Mouse (Mus musculus) liver, embryonic 14.5 days (tissue): ENCODE measurements at regions not wholly inside any gene's neighbourhood (a gene's known extent, or its start where the extent isn't known, plus 50 kb on each side); places are given as distances from the start of the nearest gene placed in this dataset.

ENCODE experiments used
- ATAC-seq: fragments of 200-750 bp; cut with Nextera tagmentation; 2 replicates; pipeline ENCODE4 v1.8.0; 2017; ENCODE audit warnings: moderate number of reproducible peaks, mild to moderate bottlenecking, moderate library complexity; ENCODE audit not compliant: insufficient read depth
- DNase-seq, 3 experiments: peaks; one replicate each; pipeline ENCODE4 v3.0.0-alpha.2; 2012 to 2013; ENCODE audit warnings: low read depth in 3 of 3, low spot score in 3 of 3
- H3K27ac ChIP-seq: fragments of 300-500 bp; sonication (generic); 2 replicates; pipeline ENCODE4 v1.5.1; 2014; ENCODE audit warnings: moderate library complexity, mild to moderate bottlenecking, control low read depth, inconsistent platforms
- H3K27me3 ChIP-seq: fragments of 300-500 bp; sonication (generic); 2 replicates; pipeline ENCODE4 v1.6.1; 2014; ENCODE audit warnings: mild to moderate bottlenecking, low read length, moderate library complexity; ENCODE audit not compliant: control insufficient read depth, insufficient read depth
- H3K36me3 ChIP-seq: fragments of 300-500 bp; sonication (generic); replicated peaks from 2 replicates; pipeline ENCODE4 v1.6.1; 2014; ENCODE audit warnings: low read depth; ENCODE audit not compliant: control insufficient read depth, insufficient read depth
- H3K4me1 ChIP-seq, 2 experiments: fragments of 200-500 bp in 1 of 2; fragments of 300-500 bp in 1 of 2; sonication (generic) in 1 of 2; replicated peaks; 2 replicates each; pipeline ENCODE4 v1.6.1; 2012 to 2014; ENCODE audit warnings: antibody characterized with exemption in 1 of 2, inconsistent platforms in 1 of 2, low read length in 1 of 2; ENCODE audit not compliant: control insufficient read depth in 2 of 2, insufficient read depth in 2 of 2
- H3K4me2 ChIP-seq: fragments of 300-500 bp; sonication (generic); 2 replicates; pipeline ENCODE4 v1.6.1; 2014; ENCODE audit warnings: low read depth, mild to moderate bottlenecking, control low read depth, moderate library complexity
- H3K4me3 ChIP-seq, 2 experiments: fragments of 200-500 bp in 1 of 2; fragments of 300-500 bp in 1 of 2; sonication (generic) in 1 of 2; 2 replicates each; pipeline ENCODE4 v1.5.1; 2012 to 2014; ENCODE audit warnings: low read depth in 2 of 2, low read length in 2 of 2, mild to moderate bottlenecking in 2 of 2, control low read depth in 1 of 2, inconsistent platforms in 1 of 2, moderate library complexity in 1 of 2; ENCODE audit not compliant: insufficient read depth in 1 of 2
- H3K9ac ChIP-seq: fragments of 300-500 bp; sonication (generic); replicated peaks from 2 replicates; pipeline ENCODE4 v1.6.1; 2014; ENCODE audit warnings: mild to moderate bottlenecking, control low read depth, moderate library complexity
- H3K9me3 ChIP-seq: fragments of 300-500 bp; sonication (generic); 2 replicates; pipeline ENCODE4 v1.6.1; 2016; ENCODE audit warnings: low read length, mixed read lengths; ENCODE audit not compliant: control insufficient read depth
- CTCF ChIP-seq: IDR thresholded peaks from 2 replicates; pipeline ENCODE4 v1.5.1; 2016; ENCODE audit warnings: antibody characterized with exemption, low read depth, control low read depth
- EP300 ChIP-seq: IDR thresholded peaks from 2 replicates; pipeline ENCODE4 v1.6.1; 2016; ENCODE audit warnings: antibody characterized with exemption, low read depth
- WGBS: fragments of 180-500 bp; shearing (Covaris S2); extraction: QIAGEN DNeasy Blood & Tissue Kit; methylation state at CpG from one replicate; pipeline ENCODE4 v1.1.7; 2014; ENCODE audit not compliant: insufficient replicate concordance; 5-methylcytosine and 5-hydroxymethylcytosine counted together

DNA sequence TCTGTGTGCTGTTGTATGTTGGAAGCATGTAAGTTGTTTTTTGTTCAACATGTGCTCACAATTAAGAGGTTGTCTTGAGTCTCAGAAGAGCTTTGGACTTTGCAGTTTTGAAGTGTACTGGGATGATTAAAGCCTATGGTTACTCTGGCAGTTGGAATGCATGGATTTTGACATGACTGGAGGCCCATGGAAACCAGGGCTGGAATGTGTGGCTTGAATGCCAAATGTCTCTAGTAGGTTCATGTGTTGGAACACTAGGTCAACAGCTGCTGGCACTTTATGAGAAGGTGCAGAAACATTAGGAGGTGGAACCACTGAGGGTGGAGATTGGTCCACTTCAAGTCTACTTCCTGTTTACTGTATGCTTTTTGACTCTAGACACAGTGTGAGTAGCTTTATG, 127.0 kb downstream of the Ttc32 start:
- Histone ChIP-seq H3K4me3 (no peak overlapping the region), H3K4me1 (no peaks in the 10 kb centered on the region), H3K4me2 (no peak overlapping the region), H3K27me3 (no peaks in the 10 kb centered on the region), H3K36me3 (no peaks in the 10 kb centered on the region), H3K9ac (no peak overlapping the region), H3K9me3 (no peaks in the 10 kb centered on the region), H3K27ac (no peak overlapping the region)
- ATAC-seq (no peak), DNase-seq (no peak)
- TF ChIP-seq CTCF, result no peak
- TF ChIP-seq EP300, result no peak

DNA sequence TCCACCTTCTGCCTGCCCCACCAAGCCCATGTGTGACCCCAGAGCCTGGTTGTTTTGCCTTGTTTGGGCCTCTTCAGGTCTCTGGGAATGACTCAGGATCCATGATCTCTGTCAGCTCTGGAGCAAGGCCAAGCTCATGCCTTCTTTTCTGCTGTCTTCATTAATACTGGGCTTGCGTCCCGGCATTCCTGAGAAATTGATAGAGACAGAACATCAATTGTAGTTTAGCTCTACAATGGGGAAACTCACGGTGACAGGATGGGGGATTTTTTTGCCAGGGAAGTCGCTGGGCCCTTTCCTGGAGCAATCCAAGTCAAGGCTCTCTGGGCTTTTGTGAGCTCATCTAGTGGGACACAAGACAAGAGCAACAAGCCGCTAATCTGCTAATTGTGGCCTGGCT, 129.0 kb downstream of the Ttc32 start:
- Histone ChIP-seq H3K27me3 (no peaks in the 10 kb centered on the region), H3K4me3 (no peak overlapping the region), H3K4me1 (no peaks in the 10 kb centered on the region), H3K27ac (no peak overlapping the region), H3K9me3 (no peaks in the 10 kb centered on the region), H3K9ac (no peak overlapping the region), H3K4me2 (no peak overlapping the region), H3K36me3 (no peaks in the 10 kb centered on the region)
- TF ChIP-seq EP300 (no peak), CTCF (no peak)
- DNase-seq (no peak), ATAC-seq (no peak)
- 65% methylated on average over 5 of the region's 5 CpGs for WGBS

DNA sequence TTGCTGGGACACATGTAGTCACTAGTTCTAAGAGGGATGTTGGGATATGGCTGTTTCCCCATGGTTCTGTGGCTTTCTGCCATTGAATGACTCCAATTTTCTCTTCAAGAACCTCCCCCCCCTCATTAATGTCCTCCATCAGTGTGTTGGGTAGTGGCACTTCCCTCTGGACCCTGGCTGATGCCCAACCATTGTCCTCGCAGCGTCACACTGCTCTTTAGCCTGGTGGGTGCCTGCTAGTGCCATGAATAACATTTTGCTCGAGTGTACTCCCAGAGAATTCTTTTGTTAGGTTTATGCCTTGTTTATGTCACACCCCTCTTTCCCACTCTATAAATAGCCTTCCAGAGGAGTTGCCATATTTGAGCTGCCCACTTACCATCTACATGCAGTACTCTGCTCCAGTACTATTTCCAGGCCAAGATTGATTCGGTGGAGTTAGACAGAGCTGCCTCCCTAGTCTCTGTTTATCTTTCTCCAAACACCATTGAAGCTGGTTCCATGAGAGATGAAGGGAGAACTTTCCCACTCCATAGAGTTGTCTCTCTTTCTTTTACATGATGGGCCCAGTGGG, 135.7 kb downstream of the Ttc32 start:
- Histone ChIP-seq H3K27me3 (no peaks in the 10 kb centered on the region), H3K9me3 (no peaks in the 10 kb centered on the region), H3K9ac (no peak overlapping the region), H3K36me3 (no peaks in the 10 kb centered on the region), H3K4me3 (no peak overlapping the region), H3K4me2 (no peak overlapping the region), H3K4me1 (peaks cover 0 to 2% of the 10 kb centered on the region in 2 experiments; a peak in 2 of 4 replicates), H3K27ac (no peak overlapping the region)
- WGBS, result 56% methylated on average over 4 of the region's 4 CpGs
- DNase-seq, result no peak
- ATAC-seq, result no peak
- no peak for TF ChIP-seq EP300
- no peak for TF ChIP-seq CTCF

DNA sequence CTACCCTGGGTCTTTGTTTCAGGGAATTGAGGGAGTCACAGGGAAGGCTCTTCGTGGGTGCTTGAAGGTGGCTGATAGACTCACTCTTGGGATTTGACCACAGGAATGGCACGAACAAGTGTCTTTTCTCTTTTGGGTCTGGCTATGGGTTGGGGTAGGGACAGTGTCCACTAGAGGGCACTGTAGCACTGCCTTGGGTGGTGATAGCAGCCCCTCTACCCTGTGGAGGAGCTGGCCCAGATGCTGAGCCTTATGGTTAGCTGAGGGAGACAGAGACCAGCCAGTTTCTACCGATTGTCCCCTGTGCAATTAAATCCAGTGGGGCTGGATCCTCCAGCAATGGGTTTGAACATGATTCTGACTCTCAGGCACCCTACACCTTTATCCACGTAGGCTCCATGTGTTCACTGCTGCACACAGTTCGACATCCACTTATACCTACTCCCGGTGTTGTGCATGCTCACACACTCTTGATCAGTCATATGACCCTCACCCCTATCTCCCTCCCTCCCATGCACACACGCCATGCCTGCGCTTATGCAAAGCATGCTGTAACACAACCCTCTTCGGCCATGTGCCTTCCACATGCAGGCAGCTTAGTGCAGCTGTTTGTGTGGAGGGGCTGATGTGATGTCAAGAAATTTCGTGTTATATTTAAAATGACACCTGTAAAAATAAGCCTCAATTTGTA, 136.6 kb downstream of the Ttc32 start:
- H3K9ac ChIP-seq, result no peak overlapping the region
- WGBS, result 42% methylated on average over 10 of the region's 10 CpGs
- peak in 1 of 3 experiments; percentile 1 for DNase-seq
- TF ChIP-seq CTCF (peak; percentile 84), EP300 (no peak)
- no peak for ATAC-seq
- peaks cover 0 to 2% of the 10 kb centered on the region in 2 experiments; a peak in 2 of 4 replicates for H3K4me1 ChIP-seq
- no peak overlapping the region for H3K4me2 ChIP-seq
- H3K36me3 ChIP-seq, result no peaks in the 10 kb centered on the region
- H3K4me3 ChIP-seq, result no peak overlapping the region
- H3K27ac ChIP-seq, result no peak overlapping the region
- no peaks in the 10 kb centered on the region for H3K9me3 ChIP-seq
- H3K27me3 ChIP-seq, result no peaks in the 10 kb centered on the region

DNA sequence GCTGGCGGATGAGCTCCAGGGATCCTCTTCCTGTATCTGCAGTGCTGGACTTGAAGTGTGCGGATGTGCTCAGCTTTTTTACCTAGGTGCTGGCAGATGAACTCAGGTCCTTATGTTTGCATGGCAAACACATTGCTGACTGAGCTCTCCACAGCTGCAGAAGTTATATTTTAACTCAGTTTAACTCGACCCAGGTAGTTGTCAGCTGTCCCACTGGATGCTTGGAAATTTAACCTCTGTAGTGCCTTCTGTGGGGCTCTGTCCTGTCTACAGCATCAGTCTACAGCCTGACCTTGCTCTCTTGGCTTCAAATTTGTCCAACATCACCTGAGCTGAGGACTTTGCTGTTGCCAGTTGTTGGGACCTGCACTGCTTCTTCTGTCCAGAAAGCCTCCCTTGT, 139.2 kb downstream of the Ttc32 start:
- Histone ChIP-seq H3K4me2 (no peak overlapping the region), H3K27me3 (no peaks in the 10 kb centered on the region), H3K27ac (no peak overlapping the region), H3K4me3 (no peak overlapping the region), H3K4me1 (peaks cover 0 to 2% of the 10 kb centered on the region in 2 experiments; a peak in 2 of 4 replicates), H3K36me3 (no peaks in the 10 kb centered on the region), H3K9me3 (no peaks in the 10 kb centered on the region), H3K9ac (no peak overlapping the region)
- TF ChIP-seq EP300 (no peak), CTCF (no peak)
- 41% methylated on average over 3 of the region's 3 CpGs for WGBS
- DNase-seq (peak in 2 of 3 experiments; percentile 3 to 6), ATAC-seq (peak; percentile 52)
